Mouse (Mus musculus): ENCODE data around the gene Lama1. TPM values are rescaled to one million over a fixed set of nuclear protein-coding genes. Genes with fewer than 3 reads are reported as not detected.

Gene Lama1
- polyA plus RNA-seq (2017; shearing (Covaris generic)): not detected

DNA sequence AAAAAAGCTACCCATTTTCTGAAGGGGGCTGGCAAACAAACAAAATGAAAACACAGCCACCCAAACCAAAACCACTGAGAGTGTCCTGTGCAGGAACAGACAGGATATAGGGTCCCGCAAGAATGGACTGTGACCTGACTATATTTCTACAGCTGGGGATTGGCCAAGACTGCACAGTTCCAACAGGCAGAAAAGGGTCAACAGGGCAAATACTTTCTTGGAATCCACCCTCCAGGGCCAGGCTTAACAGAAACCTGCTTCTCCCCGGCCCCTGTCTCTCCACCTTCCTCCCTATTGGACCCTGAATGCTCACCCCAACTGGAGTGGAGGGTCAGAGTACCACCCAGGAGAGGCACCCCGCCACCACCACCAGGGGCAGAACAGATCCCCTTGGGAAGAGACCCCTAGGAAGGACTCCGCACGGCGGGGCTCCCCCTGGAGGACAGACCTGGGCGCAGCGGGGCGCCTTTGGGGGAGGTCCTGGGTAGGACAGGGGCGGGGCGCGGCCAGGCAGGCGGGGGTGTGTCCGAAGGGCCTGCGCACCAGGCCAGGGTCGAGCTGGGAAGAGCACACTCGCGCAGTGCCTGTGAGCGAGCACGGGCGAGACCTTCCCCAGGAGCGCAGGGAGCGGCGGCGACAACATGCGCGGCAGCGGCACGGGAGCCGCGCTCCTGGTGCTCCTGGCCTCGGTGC lies at the start of gene Lama1:
TSS of gene Lama1 (plus strand) at position 566 of the 693 bp plus-strand sequence.

Other genes starting within 250 kb of the Lama1 start
- not detected for gene Lrrc30, start 64.5 kb upstream of the Lama1 start, polyA plus RNA-seq (2017; shearing (Covaris generic))

All from activated CD4-positive, CD25-positive, alpha-beta regulatory T cell, adult 9 weeks (primary cell).